Mouse (Mus musculus) frontal cortex, postnatal 14 days (tissue): ENCODE data around the gene Olfr986.
"Not testable (repeated sequence)": the region's sequence is repeated elsewhere in the genome, so short reads cannot be mapped to it uniquely, and the experiment has no call there.

Source experiments
- DNase-seq, 2 experiments: peaks; one replicate each; pipeline ENCODE4 v3.0.0; 2022; ENCODE audit warnings: low spot score in 2 of 2

Gene Olfr986

GRCm38 (mm10) chr9:40180620-40181019 is at the start of gene Olfr986:
Gene Olfr986, plus strand, starts transcription at chr9:40180920.
- DNase-seq: no peak

GRCm38 (mm10) chr9:40136987-40137688 is 43.6 kb upstream of the Olfr986 start:
- no peak for DNase-seq

- no peak for DNase-seq
These were observed 41.2 kb upstream of the Olfr986 start for GRCm38 (mm10) chr9:40139484-40139883.

DNA sequence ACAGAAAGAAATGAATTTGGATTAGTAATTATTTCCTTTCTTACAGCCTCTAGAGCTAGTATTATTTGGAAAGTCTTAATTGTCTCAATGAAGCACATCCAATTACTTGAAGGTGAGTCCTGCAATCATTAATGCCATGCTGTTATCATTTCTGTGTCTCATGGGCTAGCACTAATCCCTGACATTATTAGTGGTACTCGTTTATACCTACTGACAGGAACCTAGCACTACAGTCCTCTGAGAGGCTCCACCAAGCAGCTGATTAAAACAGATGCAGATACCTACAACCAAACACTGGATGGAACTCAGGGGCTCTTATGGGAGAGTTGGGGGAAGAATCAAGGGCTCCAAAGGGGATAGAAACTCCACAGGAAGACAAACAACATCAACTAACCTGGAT is 39.2 kb upstream of the Olfr986 start:
- DNase-seq: no peak

DNA sequence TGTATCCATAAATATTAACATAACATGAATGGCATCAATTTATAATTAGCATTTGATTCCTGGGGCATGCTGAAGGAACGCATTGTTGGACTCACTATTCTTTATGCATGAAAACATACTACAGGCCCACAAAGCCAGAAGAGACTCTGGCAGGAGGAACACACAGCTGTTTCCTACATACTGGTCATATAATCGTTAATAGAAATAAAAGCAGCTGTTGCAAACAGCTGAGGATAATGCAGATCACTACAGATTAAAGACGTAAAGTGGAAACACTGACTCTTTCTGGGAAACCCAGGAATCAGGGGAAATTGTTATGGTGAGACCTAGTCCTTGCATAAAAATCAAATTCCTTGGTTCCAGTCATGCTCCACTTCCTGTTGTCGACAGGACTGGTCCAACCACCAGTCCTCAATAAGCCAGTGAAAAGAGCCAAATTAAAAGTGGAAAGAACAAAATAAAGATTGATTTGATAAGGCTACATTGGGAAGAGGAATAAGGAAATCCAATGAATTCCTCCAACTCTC is 25.5 kb upstream of the Olfr986 start:
- no peak for DNase-seq

DNA sequence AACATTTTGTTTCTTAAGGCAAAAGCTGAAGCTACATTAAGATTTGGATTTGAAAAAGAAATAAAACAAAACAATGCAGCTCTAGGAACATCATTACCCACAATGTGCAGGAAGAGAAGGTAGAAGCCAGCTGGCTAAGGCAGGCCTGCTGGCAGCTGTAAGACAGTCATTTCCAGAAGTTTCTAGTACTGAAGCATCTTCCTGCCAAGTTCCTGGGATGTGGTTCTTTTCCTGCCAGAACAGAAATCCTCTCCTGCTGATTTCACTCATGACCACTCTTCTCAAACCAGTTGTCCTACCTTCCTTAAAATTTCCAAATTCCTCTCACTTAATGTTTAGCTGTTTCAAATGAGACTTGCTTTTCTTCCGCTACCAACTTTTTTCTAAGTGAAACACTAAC is 14.3 kb upstream of the Olfr986 start:
- DNase-seq: no peak

DNA sequence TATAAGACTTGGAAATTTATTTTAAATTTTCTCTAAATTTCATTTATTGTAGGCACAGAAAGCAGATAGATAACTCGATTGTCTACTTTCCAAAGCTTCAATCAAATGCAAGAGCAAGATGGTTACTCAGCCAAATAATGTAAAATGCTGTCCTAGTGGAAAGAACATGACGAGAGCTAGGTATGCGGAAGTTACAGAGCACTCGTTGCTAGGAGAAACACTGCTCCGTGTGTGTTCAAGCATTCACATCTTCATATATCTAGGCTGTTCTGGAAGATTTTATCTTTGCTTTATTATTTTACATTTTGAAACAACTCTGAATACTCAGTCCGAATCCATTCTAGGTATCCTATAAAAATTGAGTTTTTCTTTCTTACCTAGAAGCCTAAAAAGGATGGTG is 3.7 kb upstream of the Olfr986 start:
- DNase-seq: no peak

DNA sequence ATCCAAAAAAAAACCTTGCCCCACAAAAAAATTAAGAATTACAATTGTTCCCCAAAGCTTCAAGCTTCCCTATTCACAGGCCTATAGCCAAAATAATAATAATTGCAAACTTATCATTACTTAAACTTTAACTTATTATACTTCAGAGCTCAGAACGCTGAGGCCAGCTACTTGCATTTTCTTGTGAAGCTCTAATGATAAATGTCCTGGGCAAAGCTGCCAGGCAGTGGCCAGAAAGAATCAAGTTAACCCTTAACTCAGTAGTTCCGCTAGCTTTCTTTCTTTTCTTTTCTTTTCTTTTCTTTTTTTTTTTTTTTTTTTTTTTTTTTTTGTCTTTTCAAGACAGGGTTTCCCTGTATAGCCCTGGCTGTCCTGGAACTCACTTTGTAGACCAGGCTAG is 4.4 kb downstream of the Olfr986 start:
- not testable (repeated sequence) for DNase-seq

DNA sequence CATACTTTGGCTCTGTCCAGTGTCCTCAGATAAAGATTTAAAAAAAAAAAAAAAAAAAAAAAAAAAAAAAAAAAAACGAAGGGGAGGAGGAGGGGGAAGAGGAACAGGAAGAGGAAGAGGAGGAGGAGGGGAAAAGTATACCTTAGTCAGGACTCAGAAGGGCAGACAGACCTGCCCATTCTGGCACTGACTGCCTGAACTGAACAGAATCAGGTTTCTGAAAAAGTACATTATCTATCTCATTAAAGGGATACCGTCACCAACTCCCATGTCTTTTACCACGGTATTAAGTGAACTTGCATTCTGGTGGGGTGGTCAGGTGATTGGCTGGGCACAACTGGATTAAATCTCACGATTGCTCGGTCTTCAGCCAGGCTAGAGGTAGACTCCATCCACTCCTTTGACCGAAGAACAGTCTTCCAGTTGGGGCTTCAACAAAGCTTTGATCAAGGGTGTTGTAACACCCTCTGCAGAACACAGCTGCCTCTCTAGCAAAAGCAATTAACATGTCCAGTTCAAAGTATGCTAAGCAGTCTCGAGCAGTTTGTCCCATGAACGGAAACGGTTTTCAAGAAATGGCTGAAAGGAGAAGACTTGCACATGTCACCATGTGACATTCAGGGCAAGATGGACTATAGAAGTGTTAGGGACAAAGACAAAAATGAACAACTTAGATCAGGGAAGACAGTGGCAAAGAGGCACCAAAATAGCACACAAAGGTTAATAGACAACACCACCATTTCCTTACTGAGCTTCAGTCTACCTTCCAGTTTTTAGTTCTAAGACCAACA is 10.6 kb downstream of the Olfr986 start:
- no peak for DNase-seq

DNA sequence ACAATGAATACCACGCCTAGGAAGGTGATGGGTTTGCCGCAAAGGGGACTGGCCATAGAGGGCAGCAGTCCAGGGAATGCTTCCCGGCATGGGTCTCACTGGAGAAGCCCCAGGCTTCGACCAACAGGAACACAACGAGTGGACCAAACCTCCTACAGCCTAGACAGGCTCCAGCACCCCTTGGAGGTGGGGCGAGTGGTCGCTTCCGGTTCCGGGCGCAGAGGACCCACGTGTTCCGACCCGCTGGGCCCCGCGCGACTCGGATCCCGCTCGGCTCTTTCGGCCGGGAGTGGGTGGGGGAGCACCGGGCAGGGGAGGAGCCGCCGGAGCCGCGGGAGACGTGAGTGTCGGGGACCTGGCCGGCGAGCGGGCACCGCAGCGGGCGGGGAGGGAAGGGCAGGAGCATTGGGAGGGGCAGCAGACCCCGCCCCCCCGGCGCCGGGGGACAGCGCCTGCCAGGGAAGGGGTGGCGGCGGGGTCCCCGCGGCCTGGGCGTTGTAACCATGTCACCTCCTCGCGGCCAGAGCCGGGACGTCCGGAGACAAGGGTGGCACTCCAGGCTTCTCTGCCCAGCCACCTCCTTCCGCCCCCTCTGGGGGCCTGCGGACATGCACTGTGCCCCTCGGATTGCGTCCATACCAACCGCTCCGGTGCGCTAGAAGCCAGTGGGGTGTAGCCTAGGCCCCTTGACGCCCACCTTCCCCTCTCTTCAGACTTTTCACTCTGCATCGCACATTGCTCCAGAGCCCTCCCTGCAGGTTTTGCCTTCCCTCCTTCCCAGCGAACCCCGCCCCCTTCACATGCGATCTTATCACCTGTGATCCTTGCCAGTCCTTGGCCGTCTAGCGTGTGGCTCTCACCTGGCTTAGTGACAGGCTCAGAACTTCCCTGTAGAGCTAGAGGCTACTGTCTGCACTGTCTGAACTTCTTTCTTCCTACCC is 11.6 kb downstream of the Olfr986 start, which contains the start of gene Zfp202:
Zfp202 (plus strand) TSS at position 219 of the 941 bp plus-strand sequence.
- peak; percentile 79 to 81 for DNase-seq

DNA sequence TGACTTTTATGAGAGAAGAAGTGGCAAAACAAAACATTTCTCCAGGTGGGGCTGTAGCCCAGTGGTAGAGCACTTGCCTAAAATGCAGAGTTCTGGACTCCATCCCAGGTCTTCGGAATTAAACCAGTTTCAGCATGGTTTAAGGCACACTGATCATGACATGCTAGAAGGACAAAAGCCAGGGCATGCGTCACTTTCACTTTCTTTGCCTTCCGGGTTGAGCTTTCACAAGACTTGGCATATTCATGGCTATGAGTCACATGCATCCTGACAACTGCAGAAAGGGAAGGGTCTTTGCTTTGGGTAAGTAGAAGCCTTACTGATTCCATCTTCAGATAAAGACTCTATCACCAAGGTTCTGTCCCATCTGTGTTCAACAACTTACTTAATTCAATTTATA is 15.3 kb downstream of the Olfr986 start:
- no peak for DNase-seq

DNA sequence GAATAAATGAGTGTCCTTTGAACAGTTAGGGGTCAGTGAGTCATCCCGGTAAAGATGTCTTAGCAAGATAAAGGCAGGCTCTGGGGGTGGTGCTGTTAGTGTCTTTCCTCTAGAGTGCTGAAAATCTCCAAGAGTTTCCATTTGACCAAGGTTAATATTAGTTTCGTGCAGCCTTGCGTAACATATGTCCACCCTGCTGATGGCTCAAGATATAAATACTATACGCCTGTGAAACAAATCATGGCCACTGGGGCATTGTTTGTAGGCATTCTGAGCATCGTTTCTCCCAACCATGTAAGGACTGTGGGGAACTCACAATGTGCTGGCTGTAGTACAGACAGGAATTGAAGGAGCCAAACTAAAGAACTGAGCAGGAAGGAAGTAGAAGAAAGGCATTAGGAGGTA is 25.8 kb downstream of the Olfr986 start:
- no peak for DNase-seq

DNA sequence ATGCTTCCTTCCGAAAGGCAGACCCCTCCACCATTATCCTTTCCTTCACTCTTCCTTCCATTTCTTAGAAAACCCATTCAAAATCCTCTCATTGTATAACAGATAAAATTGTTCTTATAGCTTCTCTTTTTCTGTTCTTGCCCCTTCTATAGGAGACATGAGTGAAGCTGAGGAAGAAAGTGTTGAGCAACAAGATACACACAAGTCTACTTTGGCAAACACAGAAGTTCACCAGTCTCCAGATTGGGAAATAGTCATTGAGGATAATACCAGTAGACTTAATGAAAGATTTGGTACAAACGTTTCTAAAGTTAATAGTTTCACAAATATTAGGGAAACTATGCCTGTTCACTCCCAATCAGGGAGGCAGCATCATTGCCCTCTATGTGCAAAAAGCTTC is 30.0 kb downstream of the Olfr986 start:
- no peak for DNase-seq

DNA sequence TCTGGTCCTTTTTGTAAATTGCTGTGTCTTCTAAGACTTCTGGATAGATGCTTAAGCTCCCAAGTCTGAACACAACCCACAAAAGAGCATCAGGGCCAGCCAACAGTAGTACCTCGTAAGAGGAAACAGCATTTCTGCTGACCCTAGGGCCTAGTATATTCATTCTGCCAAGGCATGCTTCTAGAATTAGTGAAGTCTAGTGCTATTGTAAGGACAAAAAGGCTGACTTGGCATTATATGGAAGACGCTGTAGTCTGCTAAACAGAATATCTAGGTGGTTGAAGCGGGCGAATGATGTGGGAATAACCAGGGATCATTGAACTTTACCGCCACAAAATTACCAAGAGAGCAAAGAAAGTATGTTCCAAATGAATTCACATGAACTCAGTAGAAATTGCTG is 33.3 kb downstream of the Olfr986 start:
- no peak for DNase-seq

- no peak for DNase-seq
These were observed 35.9 kb downstream of the Olfr986 start for GRCm38 (mm10) chr9:40216651-40217050.

GRCm38 (mm10) chr9:40224289-40224688 is 43.6 kb downstream of the Olfr986 start:
- no peak for DNase-seq

DNA sequence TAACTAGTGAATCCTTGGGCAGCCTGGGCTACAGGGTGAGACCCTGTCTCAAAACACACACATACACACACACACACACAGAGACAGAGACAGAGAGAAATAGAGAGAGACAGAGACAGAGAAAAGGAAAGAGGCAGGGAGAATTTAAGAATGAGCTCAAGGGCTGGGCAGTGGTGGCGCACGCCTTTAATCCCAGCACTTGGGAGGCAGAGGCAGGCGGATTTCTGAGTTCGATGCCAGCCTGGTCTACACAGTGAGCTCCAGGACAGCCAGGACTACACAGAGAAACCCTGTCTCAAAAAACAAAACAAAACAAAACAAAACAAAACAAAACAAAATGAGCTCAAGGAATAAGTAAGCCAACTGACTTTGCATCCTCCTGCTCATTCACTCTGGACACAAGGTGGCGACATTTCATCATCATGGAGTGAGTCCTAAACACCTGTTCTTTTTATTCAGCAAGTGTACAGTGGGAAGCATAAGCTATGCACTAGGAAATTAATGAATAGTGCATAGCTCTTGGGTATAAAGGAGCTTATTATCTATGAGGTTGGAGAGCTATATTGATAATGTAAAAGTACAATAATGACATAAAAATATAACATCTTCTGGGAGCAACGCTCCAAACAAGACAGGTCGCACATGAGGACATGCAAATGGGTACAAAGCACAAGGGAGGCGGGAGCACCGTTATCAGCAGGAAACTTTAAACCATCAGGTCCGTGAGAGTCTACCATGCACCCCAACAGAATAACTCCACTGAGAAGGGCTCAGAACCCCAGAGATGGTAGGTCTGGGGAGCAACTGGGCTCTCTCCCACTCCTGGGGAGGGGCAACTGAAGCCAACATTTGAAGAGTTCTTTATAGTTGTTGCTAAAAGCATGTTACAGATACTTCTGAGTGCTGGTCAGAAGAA is 47.4 kb downstream of the Olfr986 start:
- peak in 1 of 2 experiments; percentile 32 for DNase-seq

GRCm38 (mm10) chr9:40228804-40229331 is 48.1 kb downstream of the Olfr986 start:
- no peak for DNase-seq

- DNase-seq: no peak
These were observed 48.8 kb downstream of the Olfr986 start for GRCm38 (mm10) chr9:40229479-40229878.

DNA sequence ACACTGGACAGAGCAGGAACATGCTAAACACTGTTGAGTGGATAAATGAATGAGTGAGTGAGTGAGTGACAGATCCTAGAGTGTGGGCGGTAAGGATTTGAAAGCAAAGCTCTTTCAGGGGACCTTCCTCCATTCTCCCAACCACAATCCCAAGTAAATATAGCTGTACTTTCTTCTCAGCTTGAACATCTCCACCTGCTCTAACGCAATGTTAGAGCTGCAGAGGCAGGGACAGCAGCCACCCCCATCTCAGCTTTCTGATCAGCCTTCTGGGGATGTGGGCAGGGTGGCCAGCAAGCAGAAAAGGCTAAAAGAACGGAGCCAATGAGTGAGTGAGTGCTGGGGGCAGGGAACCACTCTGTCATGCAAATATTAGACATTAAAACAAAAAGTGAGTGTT is 50.3 kb downstream of the Olfr986 start:
- no peak for DNase-seq
